Mouse (Mus musculus): ENCODE data around the gene Ube2l6. TPM values are rescaled to one million over a fixed set of nuclear protein-coding genes. Genes with fewer than 3 reads are reported as not detected.

The Ube2l6 gene
- total RNA-seq (2021) = 10 to 100 TPM; 29.5 to 31.3 TPM
- long read RNA-seq, experiment 1, transcript Ube2l6-201 (4 exons, 1,560 nt) = major isoform, 44 of 45 reads
- long read RNA-seq, experiment 1, partial matches to known transcripts = 0 of 45 reads
- long read RNA-seq, experiment 1, other reads (novel, unspliced or antisense) = 1 of 45 reads
- long read RNA-seq, experiment 2, transcript Ube2l6-201 (4 exons, 1,560 nt) = major isoform, 17 of 18 reads
- long read RNA-seq, experiment 2, partial matches to known transcripts = 0 of 18 reads
- long read RNA-seq, experiment 2, other reads (novel, unspliced or antisense) = 1 of 18 reads

GRCm38 (mm10) chr2:84798493-84798921 is at the start of gene Ube2l6:
Gene Ube2l6, plus strand, starts transcription at chr2:84798828.
- peak; percentile 78 for DNase-seq

GRCm38 (mm10) chr2:84750115-84750514 is 48.5 kb upstream of the Ube2l6 start:
- no peak for DNase-seq

GRCm38 (mm10) chr2:84756245-84756644 is 42.4 kb upstream of the Ube2l6 start:
- DNase-seq = no peak

DNA sequence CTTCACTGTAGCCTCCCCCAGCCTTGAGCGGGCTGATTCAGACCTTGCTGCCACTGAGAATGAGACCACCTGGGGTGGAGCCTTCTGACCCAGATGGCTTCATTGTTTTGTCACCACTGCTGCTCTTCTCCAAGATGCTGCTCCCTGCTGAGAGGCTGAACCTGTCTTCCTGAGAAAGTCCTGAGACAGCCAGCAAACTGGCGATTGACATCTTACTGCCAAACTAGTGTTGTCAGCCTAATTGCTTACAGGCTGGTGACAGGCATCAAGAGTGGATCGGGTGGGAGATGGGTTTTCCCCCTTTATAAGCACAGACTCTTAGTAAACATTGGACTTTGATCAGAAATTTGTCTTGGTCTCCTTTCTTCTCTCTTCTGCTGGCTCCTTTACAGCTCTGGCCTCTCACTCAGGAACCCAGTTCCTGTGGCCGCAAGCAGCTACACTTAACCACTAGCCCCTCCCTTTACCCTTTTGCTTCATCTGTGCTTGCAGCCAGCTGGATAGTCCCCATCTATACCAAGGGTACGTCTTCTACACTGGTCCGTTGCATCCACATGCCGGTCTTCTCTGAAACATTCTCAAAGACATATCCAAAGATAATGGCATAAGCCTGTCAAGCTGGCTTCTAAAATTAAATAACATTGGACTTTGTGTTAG is 41.5 kb upstream of the Ube2l6 start:
- no peak for DNase-seq

- DNase-seq = peak; percentile 63
These were observed 40.0 kb upstream of the Ube2l6 start for GRCm38 (mm10) chr2:84758542-84759127.

DNA sequence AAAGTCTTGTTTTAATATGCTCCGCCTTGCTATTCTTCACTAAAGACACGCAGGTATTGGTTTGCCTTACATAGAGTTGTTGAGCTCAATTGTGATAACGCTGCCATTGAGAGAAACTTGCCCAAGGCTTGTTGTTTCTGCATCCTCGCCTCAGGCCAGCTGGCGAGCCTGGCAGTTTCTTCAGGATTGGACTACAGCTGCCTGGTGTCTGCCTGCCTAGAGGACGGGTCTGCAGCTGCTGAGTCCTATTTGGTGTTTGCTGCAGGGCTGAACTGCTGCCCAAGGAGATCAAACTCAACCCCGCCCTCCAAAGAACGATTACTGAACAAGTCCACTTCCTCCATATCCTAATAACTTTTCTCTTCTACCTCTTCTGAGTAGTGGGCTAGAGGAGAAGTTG is 37.9 kb upstream of the Ube2l6 start:
- DNase-seq = no peak

DNA sequence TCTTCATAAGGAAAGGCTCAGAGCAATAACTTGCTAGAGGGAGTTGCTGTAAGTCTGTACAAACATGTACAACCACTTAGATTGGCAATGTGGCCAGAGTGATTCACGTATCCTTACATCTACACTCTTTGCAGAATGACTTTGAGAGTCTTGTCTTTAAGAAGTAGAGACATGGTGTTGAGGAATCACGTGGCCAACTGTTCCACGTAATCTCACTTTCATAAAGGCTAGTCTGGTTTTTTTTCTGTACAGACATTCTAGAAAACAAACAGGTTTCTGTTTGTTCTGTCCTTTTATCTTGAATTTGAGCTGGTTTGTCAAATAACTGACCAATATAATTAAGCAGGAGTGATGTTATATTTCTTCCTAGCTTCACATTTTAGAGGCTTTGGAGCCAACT is 37.3 kb upstream of the Ube2l6 start:
- DNase-seq = no peak

GRCm38 (mm10) chr2:84761840-84762239 is 36.8 kb upstream of the Ube2l6 start:
- DNase-seq = peak; percentile 18

- no peak for DNase-seq
These were observed 36.3 kb upstream of the Ube2l6 start for GRCm38 (mm10) chr2:84762295-84762694.

DNA sequence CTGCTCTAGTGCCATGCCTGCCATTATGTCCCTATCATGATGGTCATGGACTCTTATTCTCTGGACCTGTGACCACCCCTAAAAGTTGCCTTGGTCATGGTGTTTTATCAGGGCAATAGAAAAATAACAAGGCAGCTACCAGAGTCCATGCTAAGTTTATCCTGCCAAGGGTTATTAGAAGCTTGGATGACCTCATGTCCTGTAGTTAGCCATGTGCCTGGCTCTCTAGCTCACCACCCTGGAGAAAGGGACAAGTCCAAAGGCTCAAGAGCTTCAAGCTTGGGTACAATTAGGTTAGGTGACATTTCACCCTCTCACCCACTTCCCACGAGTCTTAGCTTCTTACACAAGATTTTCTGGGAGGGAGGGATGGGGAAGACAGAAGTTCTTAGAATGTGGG is 35.8 kb upstream of the Ube2l6 start:
- no peak for DNase-seq

DNA sequence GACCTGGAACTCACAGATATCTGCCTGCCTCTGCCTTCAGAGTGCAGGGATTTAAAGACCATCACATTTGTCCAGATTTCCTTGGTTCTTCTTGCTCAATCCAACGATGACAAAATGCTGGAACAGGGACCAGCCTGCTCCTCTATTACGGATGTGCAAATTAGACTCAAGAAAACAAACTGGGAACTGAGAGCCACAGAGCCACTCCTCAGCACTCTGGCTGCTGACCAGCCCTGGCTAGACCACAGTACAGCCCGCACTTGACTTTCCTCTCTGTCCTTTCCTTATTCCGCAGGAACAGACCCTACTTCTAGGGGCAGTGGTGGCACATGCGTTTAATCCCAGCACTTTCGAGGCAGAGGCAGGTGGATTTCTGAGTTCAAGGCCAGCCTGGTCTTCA is 28.1 kb upstream of the Ube2l6 start:
- peak; percentile 18 for DNase-seq

DNA sequence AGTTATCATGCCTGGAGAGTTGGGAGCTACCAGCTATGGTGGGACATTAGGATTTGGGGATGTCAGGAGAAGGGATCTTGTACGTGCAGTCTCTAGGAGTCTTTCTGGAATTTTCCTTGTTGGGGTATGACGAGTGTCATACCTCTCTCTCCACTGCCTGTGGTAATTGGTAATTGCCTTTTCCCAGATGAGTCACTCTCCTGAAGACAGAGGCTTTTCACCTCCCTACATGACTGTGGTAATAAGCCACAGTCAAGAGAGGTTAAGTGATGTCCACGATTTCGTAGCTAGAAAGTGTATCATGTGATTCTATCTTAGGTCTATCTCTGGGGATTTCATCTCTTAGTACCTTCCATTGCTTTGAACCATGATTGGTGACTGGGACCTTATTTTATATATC is 26.2 kb upstream of the Ube2l6 start:
- DNase-seq = no peak

DNA sequence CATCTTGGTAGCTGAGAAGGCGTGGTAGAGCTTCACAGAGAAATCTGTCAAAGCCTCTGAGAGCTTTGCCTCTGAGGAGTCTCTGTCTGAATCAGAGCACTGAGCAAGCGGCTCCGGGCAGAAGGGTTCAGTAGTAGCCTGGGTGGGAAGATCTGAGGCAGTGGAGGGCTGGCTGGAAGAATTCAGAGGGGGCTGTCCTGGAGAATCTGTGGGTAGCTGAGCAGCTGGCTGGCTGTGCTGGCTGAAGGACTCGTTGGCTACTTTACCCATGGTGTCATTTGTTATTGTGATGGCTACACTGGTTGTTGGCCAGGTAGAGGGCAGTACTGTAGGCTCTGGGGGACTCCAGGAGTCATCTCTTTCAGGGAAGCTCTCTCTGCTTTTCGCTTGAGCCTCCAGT is 25.4 kb upstream of the Ube2l6 start:
- no peak for DNase-seq

DNA sequence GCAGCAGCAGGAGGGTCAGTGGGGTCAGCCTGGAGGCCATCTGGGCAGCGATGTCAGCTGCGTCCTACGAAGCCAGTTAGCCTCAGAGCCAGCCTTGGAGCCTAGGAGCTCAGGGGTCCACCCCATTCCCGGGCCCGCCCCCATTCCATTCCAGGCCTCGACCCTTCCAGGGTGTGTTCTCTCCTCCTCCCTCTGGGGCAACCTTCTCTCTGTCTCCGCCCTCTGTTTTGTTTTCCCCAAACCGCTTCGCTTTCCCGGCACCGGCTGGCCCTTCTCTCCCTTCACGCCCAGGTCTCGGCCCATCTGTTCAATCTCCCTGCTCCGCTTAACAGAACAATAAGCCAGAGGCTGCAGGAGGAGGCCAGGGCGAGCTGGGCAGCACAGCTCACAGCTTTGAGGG is 23.9 kb upstream of the Ube2l6 start:
- DNase-seq = peak; percentile 51

GRCm38 (mm10) chr2:84775241-84775640 is 23.4 kb upstream of the Ube2l6 start, which contains the start of gene Serping1:
Gene Serping1, minus strand, starts transcription at chr2:84775444.
- no peak for DNase-seq

DNA sequence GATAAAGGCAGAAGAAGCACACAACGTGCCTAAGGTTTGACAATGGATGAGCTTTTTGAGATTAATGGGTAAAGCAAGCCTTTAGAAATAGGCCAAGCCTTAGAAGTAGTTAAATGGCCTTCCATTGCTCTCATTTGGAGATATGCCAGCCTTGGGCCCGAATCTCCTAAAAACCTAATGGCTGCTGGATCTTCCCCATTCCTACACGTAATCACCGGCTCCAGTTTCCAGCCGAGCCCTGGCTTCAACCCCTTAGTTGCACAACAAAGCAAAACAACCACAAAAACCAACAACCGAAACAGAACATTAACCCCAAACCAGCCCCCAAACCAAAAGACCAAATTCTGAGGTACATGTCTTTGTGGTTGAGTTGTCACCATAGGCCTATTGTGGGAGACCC is 23.0 kb upstream of the Ube2l6 start:
- DNase-seq = peak; percentile 16

- DNase-seq = no peak
These were observed 20.9 kb upstream of the Ube2l6 start for GRCm38 (mm10) chr2:84777706-84778105.

GRCm38 (mm10) chr2:84779210-84779609 is 19.4 kb upstream of the Ube2l6 start:
- DNase-seq = no peak

DNA sequence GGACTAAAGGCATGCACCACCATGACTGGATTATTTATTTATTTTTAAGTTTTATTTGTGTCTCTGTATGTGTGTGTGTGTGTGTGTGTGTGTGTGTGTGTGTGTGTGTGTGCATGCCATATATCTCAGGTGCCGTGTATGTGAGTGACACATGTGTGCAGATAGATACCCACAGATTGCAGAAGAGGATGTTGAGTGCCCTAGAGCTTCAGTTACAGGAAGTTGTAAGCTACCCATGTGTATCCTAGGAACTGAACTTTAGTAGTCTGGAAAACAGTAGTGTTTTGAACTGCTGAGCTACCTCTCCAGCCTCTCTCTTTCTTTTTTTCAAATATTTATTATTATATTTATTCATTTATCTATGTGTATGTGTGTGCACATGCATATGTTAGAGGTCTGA is 15.3 kb upstream of the Ube2l6 start:
- DNase-seq = no peak

GRCm38 (mm10) chr2:84783840-84784566 is 14.6 kb upstream of the Ube2l6 start:
- no peak for DNase-seq

DNA sequence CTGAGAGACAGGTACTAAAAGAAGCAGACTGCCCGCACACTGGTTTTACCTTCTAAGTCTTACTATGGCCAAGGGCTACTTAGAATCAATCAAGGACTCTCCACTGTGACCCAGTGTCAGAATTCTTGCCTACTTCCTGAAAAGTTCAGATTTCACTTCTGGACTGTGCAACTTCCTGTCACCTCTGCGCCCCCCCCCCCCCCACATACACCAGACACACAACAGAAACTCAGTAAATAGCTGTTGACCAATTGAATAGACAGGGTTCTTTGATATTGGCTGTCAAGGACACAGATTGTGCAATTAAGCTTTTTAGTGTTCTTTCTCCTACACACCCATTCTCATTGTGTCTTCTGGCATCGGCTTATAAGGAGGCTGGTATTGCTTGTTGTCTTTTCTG is 10.3 kb upstream of the Ube2l6 start:
- DNase-seq = no peak

- DNase-seq = peak; percentile 36
These were observed 8.2 kb upstream of the Ube2l6 start for GRCm38 (mm10) chr2:84790418-84790817.

GRCm38 (mm10) chr2:84792516-84792915 is 6.1 kb upstream of the Ube2l6 start:
- peak; percentile 52 for DNase-seq
